Mouse (Mus musculus) cerebellum, adult 2 months (tissue): Measurements from ENCODE around the gene Nfic.

Experiments used
- CTCF ChIP-seq: fragments of 200-500 bp; IDR thresholded peaks from 2 replicates; pipeline ENCODE4 v1.5.1; 2011; ENCODE audit warnings: low read depth, mild to moderate bottlenecking, control low read depth, low read length, moderate library complexity, borderline replicate concordance; ENCODE audit not compliant: insufficient read depth
- POLR2A ChIP-seq: fragments of 200-500 bp; IDR thresholded peaks from 2 replicates; pipeline ENCODE4 v1.6.1; 2011; ENCODE audit warnings: low read length, control low read depth, borderline replicate concordance; ENCODE audit not compliant: insufficient read depth

GRCm38 (mm10) chr10:81356352-81356990, 99.0 kb downstream of the Nfic start:
- TF ChIP-seq POLR2A: no peak
- TF ChIP-seq CTCF: no peak
